Mouse (Mus musculus): ENCODE measurements around the gene Stoml1.
A peak's percentile ranks its signal among the peaks of the same experiment; 100 is the strongest.
"Not testable (repeated sequence)": the region's sequence is repeated elsewhere in the genome, so short reads cannot be mapped to it uniquely, and the experiment has no call there.

The Stoml1 gene

GRCm38 (mm10) chr9:58241780-58242485, 11.0 kb upstream of the Stoml1 start:
- DNase-seq (ENCODE audit: low spot score in 2 of 2): peak in 1 of 2 experiments; percentile 52

GRCm38 (mm10) chr9:58242696-58243095, 10.3 kb upstream of the Stoml1 start:
- DNase-seq (ENCODE audit: low spot score in 2 of 2): peak in 1 of 2 experiments; percentile 49

- no peak for DNase-seq (ENCODE audit: low spot score in 2 of 2)
These were observed 9.3 kb upstream of the Stoml1 start for GRCm38 (mm10) chr9:58243696-58244095.

- DNase-seq (ENCODE audit: low spot score in 2 of 2): no peak
These were observed 6.8 kb upstream of the Stoml1 start for GRCm38 (mm10) chr9:58246083-58246591.

- DNase-seq (ENCODE audit: low spot score in 2 of 2): peak; percentile 86 to 88
These were observed 5.8 kb upstream of the Stoml1 start for GRCm38 (mm10) chr9:58247064-58247759.

GRCm38 (mm10) chr9:58248746-58249413, 4.1 kb upstream of the Stoml1 start:
- DNase-seq (ENCODE audit: low spot score in 2 of 2): no peak

- DNase-seq (ENCODE audit: low spot score in 2 of 2): peak; percentile 67 to 76
These were observed 3.3 kb upstream of the Stoml1 start, which contains the start of gene Pml for GRCm38 (mm10) chr9:58249592-58250192. Pml (minus strand) TSS chr9:58249786.

GRCm38 (mm10) chr9:58250322-58250721, 2.6 kb upstream of the Stoml1 start:
- no peak for DNase-seq (ENCODE audit: low spot score in 2 of 2)

- DNase-seq (ENCODE audit: low spot score in 2 of 2): not testable (repeated sequence)
These were observed 2.2 kb upstream of the Stoml1 start for GRCm38 (mm10) chr9:58250730-58251129.

- not testable (repeated sequence) for DNase-seq (ENCODE audit: low spot score in 2 of 2)
These were observed 800 bp downstream of the Stoml1 start for GRCm38 (mm10) chr9:58253805-58254122.

- DNase-seq (ENCODE audit: low spot score in 2 of 2): no peak
These were observed 2.1 kb downstream of the Stoml1 start for GRCm38 (mm10) chr9:58255105-58255504.

GRCm38 (mm10) chr9:58255704-58256685, 3.0 kb downstream of the Stoml1 start:
- DNase-seq (ENCODE audit: low spot score in 2 of 2): no peak

- no peak for DNase-seq (ENCODE audit: low spot score in 2 of 2)
These were observed 9.5 kb downstream of the Stoml1 start for GRCm38 (mm10) chr9:58262507-58262906.

GRCm38 (mm10) chr9:58265368-58265767, 12.4 kb downstream of the Stoml1 start:
- no peak for DNase-seq (ENCODE audit: low spot score in 2 of 2)

GRCm38 (mm10) chr9:58266571-58267011, 13.6 kb downstream of the Stoml1 start:
- no peak for DNase-seq (ENCODE audit: low spot score in 2 of 2)

- DNase-seq (ENCODE audit: low spot score in 2 of 2): no peak
These were observed 14.1 kb downstream of the Stoml1 start for GRCm38 (mm10) chr9:58267046-58267445.

- DNase-seq (ENCODE audit: low spot score in 2 of 2): peak; percentile 69 to 70
These were observed 15.7 kb downstream of the Stoml1 start for GRCm38 (mm10) chr9:58268384-58269313.

- DNase-seq (ENCODE audit: low spot score in 2 of 2): no peak
These were observed 17.1 kb downstream of the Stoml1 start for GRCm38 (mm10) chr9:58270081-58270480.

GRCm38 (mm10) chr9:58271109-58271508, 18.1 kb downstream of the Stoml1 start:
- DNase-seq (ENCODE audit: low spot score in 2 of 2): no peak

- DNase-seq (ENCODE audit: low spot score in 2 of 2): not testable (repeated sequence)
These were observed 18.6 kb downstream of the Stoml1 start for GRCm38 (mm10) chr9:58271551-58271950.
